Mouse (Mus musculus) kidney, embryonic 16.5 days (tissue): ENCODE measurements at regions not wholly inside any gene's neighbourhood (a gene's known extent, or its start where the extent isn't known, plus 50 kb on each side); places are given as distances from the start of the nearest gene placed in this dataset.
"Not testable (repeated sequence)": the region's sequence is repeated elsewhere in the genome, so short reads cannot be mapped to it uniquely, and the experiment has no call there.

Source experiments
- ATAC-seq: fragments of 200-750 bp; cut with Nextera tagmentation; 2 replicates; pipeline ENCODE4 v1.8.0; 2017; ENCODE audit warnings: moderate TSS enrichment; ENCODE audit not compliant: low FRiP score, low TSS enrichment
- H3K27ac ChIP-seq: fragments of 300-500 bp; sonication (generic); 2 replicates; pipeline ENCODE4 v1.5.1; 2014; ENCODE audit warnings: low read length
- H3K27me3 ChIP-seq: fragments of 300-500 bp; sonication (generic); 2 replicates; pipeline ENCODE4 v1.6.1; 2014; ENCODE audit warnings: low read length, control low read depth, mixed read lengths; ENCODE audit not compliant: insufficient read depth
- H3K36me3 ChIP-seq: fragments of 300-500 bp; sonication (generic); 2 replicates; pipeline ENCODE4 v1.6.1; 2014; ENCODE audit warnings: low read length, control low read depth, mixed read lengths; ENCODE audit not compliant: insufficient read depth
- H3K4me1 ChIP-seq: fragments of 300-500 bp; sonication (generic); 2 replicates; pipeline ENCODE4 v1.6.1; 2014; ENCODE audit warnings: low read length, control low read depth, mixed read lengths; ENCODE audit not compliant: insufficient read depth
- H3K4me2 ChIP-seq: fragments of 300-500 bp; sonication (generic); replicated peaks from 2 replicates; pipeline ENCODE4 v1.6.1; 2014; ENCODE audit warnings: low read depth, low read length
- H3K4me3 ChIP-seq: fragments of 300-500 bp; sonication (generic); 2 replicates; pipeline ENCODE4 v1.5.1; 2014; ENCODE audit warnings: mild to moderate bottlenecking, low read length
- H3K9ac ChIP-seq: fragments of 300-500 bp; sonication (generic); replicated peaks from 2 replicates; pipeline ENCODE4 v1.6.1; 2014; ENCODE audit warnings: low read length
- H3K9me3 ChIP-seq: fragments of 300-500 bp; sonication (generic); 2 replicates; pipeline ENCODE4 v1.6.1; 2016; ENCODE audit warnings: low read length, control low read depth
- WGBS: fragments of 180-500 bp; shearing (Covaris S2); extraction: QIAGEN DNeasy Blood & Tissue Kit; methylation state at CpG from one replicate; pipeline ENCODE4 v1.1.7; 2014; 5-methylcytosine and 5-hydroxymethylcytosine counted together

DNA sequence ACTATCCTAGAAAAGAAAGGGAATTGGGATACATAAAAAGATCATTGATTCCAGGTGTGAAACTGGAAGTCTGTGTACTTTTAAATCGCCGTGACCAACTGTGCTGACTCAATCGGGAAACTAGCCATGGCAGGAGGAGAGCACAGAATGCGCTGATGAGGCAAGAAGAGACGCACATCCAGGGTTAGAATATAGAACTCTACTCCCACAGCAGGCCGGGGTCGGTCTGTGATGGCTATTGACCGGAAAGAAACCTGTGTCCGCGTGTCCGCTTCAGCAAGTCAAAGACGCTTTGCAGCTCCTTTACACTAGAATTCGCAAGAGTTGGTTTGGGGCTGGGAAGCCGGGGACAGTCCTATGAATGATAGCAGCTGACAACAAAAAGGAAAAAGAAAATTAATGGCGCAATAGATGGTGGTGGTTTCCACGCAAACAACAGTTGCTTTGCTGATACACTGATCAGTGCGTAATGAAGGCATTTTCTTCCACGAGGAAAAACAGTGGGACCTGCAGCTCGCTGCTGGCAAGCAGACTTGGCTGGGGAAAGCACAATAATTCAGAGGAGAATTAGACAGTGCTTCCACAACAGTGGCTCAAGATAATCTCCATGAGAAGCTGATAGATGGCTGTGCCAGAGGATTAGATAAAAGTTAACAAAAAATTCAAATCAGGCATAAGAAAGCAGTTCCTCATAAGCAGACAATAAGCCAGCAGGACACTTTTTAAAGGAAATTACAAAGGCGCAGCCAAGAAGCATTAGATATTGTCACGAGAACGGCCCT is 1029.8 kb downstream of the Defb40 start:
- no peak overlapping the region for H3K9ac ChIP-seq
- no peaks in the 10 kb centered on the region for H3K4me1 ChIP-seq
- H3K4me2 ChIP-seq = no peak overlapping the region
- H3K27ac ChIP-seq = no peak overlapping the region
- H3K27me3 ChIP-seq = no peaks in the 10 kb centered on the region
- no peaks in the 10 kb centered on the region for H3K36me3 ChIP-seq
- ATAC-seq = no peak
- H3K4me3 ChIP-seq = no peak overlapping the region
- H3K9me3 ChIP-seq = no peaks in the 10 kb centered on the region
- WGBS = 88% methylated on average over 22 of the region's 22 CpGs

DNA sequence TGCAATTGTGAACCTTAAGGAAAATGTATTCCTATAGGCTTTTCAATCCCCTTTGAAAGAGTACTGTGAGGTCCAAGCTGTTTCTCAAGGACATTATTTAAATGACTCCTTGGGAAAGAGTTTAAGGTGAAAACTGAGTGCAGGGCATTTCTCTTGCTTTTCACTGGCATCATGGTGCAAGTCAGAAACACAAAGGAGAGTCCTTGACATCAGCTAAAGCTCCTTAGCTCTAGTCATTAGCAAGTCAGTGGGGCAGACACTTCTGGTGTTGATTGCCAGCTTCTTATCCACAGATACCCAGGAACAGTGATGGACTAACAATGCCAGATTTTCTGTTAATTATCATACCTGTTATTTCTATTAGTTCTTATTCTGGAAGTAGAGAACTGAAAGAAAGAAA is 1043.4 kb downstream of the Defb40 start:
- no peak for ATAC-seq
- H3K36me3 ChIP-seq = no peaks in the 10 kb centered on the region
- no peak overlapping the region for H3K4me3 ChIP-seq
- H3K27ac ChIP-seq = no peak overlapping the region
- no peaks in the 10 kb centered on the region for H3K9me3 ChIP-seq
- H3K4me2 ChIP-seq = no peak overlapping the region
- H3K4me1 ChIP-seq = no peaks in the 10 kb centered on the region
- H3K9ac ChIP-seq = no peak overlapping the region
- H3K27me3 ChIP-seq = no peaks in the 10 kb centered on the region

DNA sequence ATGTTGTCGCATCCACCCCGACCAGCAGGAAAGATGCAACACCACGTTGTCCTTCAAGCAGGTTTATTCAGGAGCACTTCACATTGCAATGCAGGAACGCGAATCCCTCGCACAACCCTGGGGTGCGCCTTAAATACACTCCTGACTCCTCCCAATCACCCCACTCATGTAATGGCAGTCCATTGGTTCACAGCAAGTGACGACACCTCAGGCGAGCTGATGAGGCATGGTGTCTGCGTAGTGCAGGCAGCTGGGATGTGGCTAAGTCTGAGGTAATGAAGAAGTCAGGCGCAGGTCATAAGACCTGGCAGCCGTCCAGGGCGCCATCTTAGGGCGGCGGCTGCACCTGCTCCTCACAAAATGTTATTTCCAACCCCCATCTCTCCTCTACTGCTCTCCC is 1068.7 kb downstream of the Defb40 start:
- Histone ChIP-seq H3K27me3 (no peaks in the 10 kb centered on the region), H3K9ac (no peak overlapping the region), H3K4me3 (no peak overlapping the region), H3K27ac (no peak overlapping the region), H3K9me3 (no peaks in the 10 kb centered on the region), H3K4me2 (no peak overlapping the region), H3K4me1 (no peaks in the 10 kb centered on the region), H3K36me3 (no peaks in the 10 kb centered on the region)
- no peak for ATAC-seq
- WGBS = 91% methylated on average over 15 of the region's 15 CpGs

DNA sequence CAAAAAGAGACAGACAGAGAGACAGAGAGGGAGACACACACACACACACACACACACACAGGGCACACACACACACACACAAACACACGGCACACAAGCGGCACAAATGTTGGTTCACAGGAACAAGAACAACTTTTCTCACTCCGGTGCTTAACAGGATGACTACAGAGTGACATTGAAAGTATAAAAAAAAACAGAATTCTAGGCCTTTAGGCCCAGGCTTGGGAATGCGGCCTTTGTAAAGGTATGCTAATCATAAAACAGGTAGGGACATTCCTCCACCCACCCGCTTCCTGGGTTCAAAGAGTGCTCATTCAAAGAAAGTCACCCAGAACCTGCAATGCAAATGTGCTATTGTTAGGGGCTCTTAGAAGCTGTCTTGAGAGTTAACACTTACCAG is 1089.5 kb downstream of the Defb40 start:
- H3K4me3 ChIP-seq, H3K4me2 ChIP-seq, H3K9me3 ChIP-seq, H3K36me3 ChIP-seq, ATAC-seq, H3K4me1 ChIP-seq, H3K9ac ChIP-seq, H3K27ac ChIP-seq, H3K27me3 ChIP-seq: not testable (repeated sequence)
- WGBS = 50% methylated on average over 5 of the region's 5 CpGs

DNA sequence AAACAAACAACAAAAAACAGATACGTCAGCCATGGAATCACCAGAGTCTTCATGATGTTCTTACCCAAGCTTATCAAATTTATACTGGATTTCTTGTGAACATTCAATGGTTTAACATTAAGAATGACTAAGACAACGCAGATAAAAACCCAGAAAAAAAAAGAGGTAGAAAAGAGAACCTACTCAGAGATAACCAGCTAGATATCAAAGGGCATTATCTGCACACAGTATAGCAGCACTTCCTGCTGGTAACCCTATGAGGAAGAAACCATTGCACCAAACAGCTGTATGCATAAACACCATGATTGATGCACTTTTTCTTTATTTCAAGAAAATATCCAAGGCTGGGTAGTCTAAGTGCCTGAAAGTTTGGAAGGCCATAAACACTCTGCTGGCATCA is 1114.7 kb downstream of the Defb40 start:
- Histone ChIP-seq H3K4me1 (no peaks in the 10 kb centered on the region), H3K4me3 (no peak overlapping the region), H3K27me3 (no peaks in the 10 kb centered on the region), H3K9me3 (no peaks in the 10 kb centered on the region), H3K36me3 (no peaks in the 10 kb centered on the region), H3K4me2 (no peak overlapping the region), H3K27ac (no peak overlapping the region), H3K9ac (no peak overlapping the region)
- no peak for ATAC-seq
- WGBS = 88% methylated on average over 2 of the region's 2 CpGs
